Mouse (Mus musculus) hindbrain, embryonic 10.5 days (tissue): ENCODE data around the gene Edem2. TPM values are rescaled to one million over a fixed set of nuclear protein-coding genes. Genes with fewer than 3 reads are reported as not detected.
A peak's percentile ranks its signal among the peaks of the same experiment; 100 is the strongest.

Experiments used
- DNase-seq: peaks from one replicate; pipeline ENCODE4 v3.0.0-alpha.2; 2017; ENCODE audit warnings: low spot score
- H3K27ac ChIP-seq: fragments of 300-500 bp; sonication (generic); 2 replicates; pipeline ENCODE4 v1.5.1; 2016; ENCODE audit warnings: mild to moderate bottlenecking, moderate library complexity
- H3K27me3 ChIP-seq: fragments of 300-500 bp; sonication (generic); 2 replicates; pipeline ENCODE4 v1.6.1; 2016; ENCODE audit warnings: mild to moderate bottlenecking; ENCODE audit not compliant: poor library complexity, insufficient read depth, severe bottlenecking
- H3K36me3 ChIP-seq: fragments of 300-500 bp; sonication (generic); 2 replicates; pipeline ENCODE4 v1.6.1; 2016; ENCODE audit warnings: mild to moderate bottlenecking, moderate library complexity
- H3K4me1 ChIP-seq: fragments of 300-500 bp; sonication (generic); replicated peaks from 2 replicates; pipeline ENCODE4 v1.6.1; 2016; ENCODE audit warnings: mild to moderate bottlenecking
- H3K4me3 ChIP-seq: fragments of 300-500 bp; sonication (generic); 2 replicates; pipeline ENCODE4 v1.5.1; 2016; ENCODE audit warnings: mild to moderate bottlenecking, moderate library complexity
- H3K9me3 ChIP-seq: fragments of 300-500 bp; sonication (generic); 2 replicates; pipeline ENCODE4 v1.6.1; 2016; ENCODE audit warnings: mild to moderate bottlenecking, moderate library complexity
- WGBS: fragments of 180-500 bp; shearing (Covaris S2); methylation state at CpG from one replicate; pipeline ENCODE4 v1.1.7; 2016; 5-methylcytosine and 5-hydroxymethylcytosine counted together
- polyA plus RNA-seq: library from polyadenylated mRNA; unstranded; fragments of >200 nt; fragmentation: Nextera tagmentation; extraction: Ambion mirVana; gene quantifications from 2 replicates; pipeline ENCODE4 v1.2.1, GENCODE M21; 2016

Gene Edem2
- polyA plus RNA-seq, 1 experiment from 2014 or later: 41.1 TPM

DNA sequence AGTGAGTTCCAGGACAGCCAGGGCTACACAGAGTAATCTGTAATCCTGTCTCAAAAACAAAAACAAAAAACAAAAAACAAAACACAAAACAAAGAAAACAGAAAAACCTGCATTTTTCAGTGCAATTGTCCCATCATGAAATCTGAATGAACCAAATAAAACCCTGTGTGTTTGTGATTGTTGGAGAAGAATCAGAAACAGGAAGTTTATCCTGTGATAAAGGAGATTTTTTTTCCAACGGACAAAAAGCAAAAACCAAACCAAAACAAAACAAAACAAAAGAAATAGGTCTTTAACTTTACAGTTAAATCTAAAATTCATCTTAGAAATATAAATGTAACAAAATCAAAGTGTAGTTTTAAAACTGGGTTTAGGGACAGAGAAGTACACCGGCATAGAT lies 34.7 kb downstream of the Edem2 start:
- Histone ChIP-seq H3K9me3 (no peaks in the 10 kb centered on the region), H3K36me3 (no peaks in the 10 kb centered on the region), H3K27ac (no peak overlapping the region), H3K27me3 (no peaks in the 10 kb centered on the region), H3K4me1 (peaks cover 19% of the 10 kb centered on the region), H3K4me3 (no peak overlapping the region)
- no peak for DNase-seq
- WGBS: 79% methylated on average over 2 of the region's 2 CpGs

DNA sequence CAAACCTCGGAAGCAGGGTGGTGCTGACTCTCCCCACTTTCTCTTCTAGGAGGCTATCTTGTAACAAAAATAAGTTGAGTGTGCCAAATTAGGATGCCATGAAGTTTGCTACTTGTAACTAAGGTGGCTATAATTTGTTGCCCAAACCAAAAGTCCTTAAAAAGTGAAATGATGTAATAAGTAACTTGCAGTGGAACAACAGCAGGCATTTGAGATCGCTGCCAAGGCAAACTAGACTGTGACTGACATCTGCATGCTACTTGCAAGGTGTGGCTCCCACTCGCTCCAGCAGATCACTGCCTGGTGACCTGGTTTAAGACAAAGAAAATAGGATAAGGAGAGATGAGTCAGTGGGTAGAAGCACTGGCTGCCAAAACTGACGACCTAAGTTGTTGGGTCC lies 36.1 kb downstream of the Edem2 start:
- peaks cover 24% of the 10 kb centered on the region for H3K4me1 ChIP-seq
- DNase-seq: no peak
- 83% methylated on average over 4 of the region's 4 CpGs for WGBS
- H3K27me3 ChIP-seq: no peaks in the 10 kb centered on the region
- no peaks in the 10 kb centered on the region for H3K36me3 ChIP-seq
- no peak overlapping the region for H3K27ac ChIP-seq
- H3K9me3 ChIP-seq: no peaks in the 10 kb centered on the region
- no peak overlapping the region for H3K4me3 ChIP-seq

GRCm38 (mm10) chr2:155691723-155692493 lies 37.4 kb downstream of the Edem2 start, which contains the start of gene Trpc4ap:
Trpc4ap (minus strand) TSS chr2:155692384.
- peaks cover 10% of the 10 kb centered on the region for H3K36me3 ChIP-seq
- H3K27ac ChIP-seq: peak within 1 kb of the TSS; percentile 94
- H3K4me3 ChIP-seq: peak within 1 kb of the TSS; percentile 88
- no peaks in the 10 kb centered on the region for H3K9me3 ChIP-seq
- DNase-seq: peak; percentile 97
- no peaks in the 10 kb centered on the region for H3K27me3 ChIP-seq
- under 1% methylated on average over 71 of the region's 72 CpGs for WGBS
- H3K4me1 ChIP-seq: peaks cover 24% of the 10 kb centered on the region

DNA sequence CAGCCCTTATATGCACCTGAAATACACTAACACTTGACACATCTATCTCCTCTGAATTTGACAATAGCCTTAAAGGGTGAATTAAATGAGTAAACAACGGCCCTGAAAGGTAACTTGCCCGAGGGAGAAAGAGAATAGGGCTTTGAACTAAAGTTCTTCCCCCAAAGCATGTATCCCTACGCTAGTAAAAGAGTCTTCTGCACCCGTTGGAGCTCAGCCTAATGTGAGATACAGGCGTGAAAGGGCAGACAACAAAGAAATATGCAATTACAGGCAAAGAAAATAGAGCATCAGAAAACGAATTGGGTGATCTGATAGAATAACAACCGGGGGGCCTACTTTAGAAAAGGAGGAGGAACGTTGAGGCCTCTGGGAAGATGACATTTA lies 37.9 kb downstream of the Edem2 start:
- Histone ChIP-seq H3K36me3 (peaks cover 16% of the 10 kb centered on the region), H3K4me3 (peak overlapping the region; percentile 88), H3K9me3 (no peaks in the 10 kb centered on the region), H3K27me3 (no peaks in the 10 kb centered on the region), H3K27ac (peak overlapping the region; percentile 94), H3K4me1 (peaks cover 24% of the 10 kb centered on the region)
- no peak for DNase-seq
- 7% methylated on average over 8 of the region's 8 CpGs for WGBS

GRCm38 (mm10) chr2:155689211-155689610 lies 40.1 kb downstream of the Edem2 start:
- Histone ChIP-seq H3K9me3 (no peaks in the 10 kb centered on the region), H3K4me3 (no peak overlapping the region), H3K27ac (no peak overlapping the region), H3K36me3 (peaks cover 24% of the 10 kb centered on the region), H3K4me1 (peaks cover 24% of the 10 kb centered on the region), H3K27me3 (no peaks in the 10 kb centered on the region)
- 87% methylated on average over 4 of the region's 4 CpGs for WGBS
- no peak for DNase-seq

DNA sequence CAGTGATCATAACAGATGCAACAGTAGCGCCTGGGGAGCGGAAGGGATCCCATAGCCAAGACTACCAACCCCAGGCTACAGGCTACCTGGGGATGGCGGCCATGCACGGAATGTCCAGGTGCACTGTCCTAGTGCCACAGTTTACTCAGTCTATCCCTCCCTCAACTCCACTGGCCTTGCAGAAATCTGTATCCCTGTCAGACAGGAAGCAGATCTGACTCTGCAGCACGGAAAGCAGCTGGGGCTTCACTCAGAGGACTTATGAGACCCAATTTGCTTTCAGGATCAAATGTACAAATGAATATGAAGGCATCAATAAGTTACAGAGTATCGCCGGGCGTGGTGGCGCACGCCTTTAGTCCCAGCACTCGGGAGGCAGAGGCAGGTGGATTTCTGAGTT lies 41.5 kb downstream of the Edem2 start:
- no peak for DNase-seq
- no peak overlapping the region for H3K4me3 ChIP-seq
- no peaks in the 10 kb centered on the region for H3K9me3 ChIP-seq
- H3K27me3 ChIP-seq: no peaks in the 10 kb centered on the region
- peaks cover 29% of the 10 kb centered on the region for H3K36me3 ChIP-seq
- peaks cover 24% of the 10 kb centered on the region for H3K4me1 ChIP-seq
- 96% methylated on average over 11 of the region's 11 CpGs for WGBS
- H3K27ac ChIP-seq: no peak overlapping the region

DNA sequence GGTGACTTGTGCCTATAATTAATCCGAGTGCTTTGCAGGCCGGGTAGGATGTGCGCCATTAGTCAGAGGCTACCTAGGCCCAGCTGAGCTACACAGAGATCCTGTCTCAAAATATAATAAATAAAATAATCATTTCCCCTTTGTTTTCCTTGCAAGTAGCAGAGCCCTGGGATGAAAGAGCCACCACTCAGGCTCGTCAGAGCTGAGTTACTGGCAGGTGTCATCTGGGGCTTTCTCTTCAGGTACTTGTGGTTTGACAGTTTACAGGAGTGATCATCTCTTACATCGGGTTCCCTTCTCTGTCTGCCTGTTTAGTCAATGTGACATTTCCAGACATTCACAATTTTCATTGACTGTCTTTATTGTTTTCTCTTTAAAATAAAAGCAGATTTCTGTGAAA lies 42.7 kb downstream of the Edem2 start:
- Histone ChIP-seq H3K36me3 (peaks cover 29% of the 10 kb centered on the region), H3K27me3 (no peaks in the 10 kb centered on the region), H3K4me3 (no peak overlapping the region), H3K27ac (no peak overlapping the region), H3K4me1 (peaks cover 21% of the 10 kb centered on the region), H3K9me3 (no peaks in the 10 kb centered on the region)
- DNase-seq: no peak
- 89% methylated on average over 5 of the region's 5 CpGs for WGBS

DNA sequence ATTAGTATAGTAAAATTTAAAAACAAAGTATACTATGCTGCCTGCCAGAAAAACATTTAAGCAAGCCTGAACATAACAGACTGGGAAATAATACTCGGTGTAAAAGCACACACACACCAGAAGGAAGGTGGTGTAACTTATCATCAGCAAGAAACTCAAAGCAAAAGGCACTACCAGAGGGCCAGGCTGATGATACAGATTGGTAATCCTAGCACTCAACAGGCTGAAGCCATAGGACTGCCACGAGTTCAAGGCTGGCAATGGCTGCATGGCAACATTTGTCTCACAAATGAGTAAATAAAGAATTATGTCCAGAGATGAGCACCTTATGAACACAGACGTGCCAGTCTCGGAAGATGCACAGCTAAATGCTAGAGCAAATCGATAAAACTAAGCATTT lies 45.5 kb downstream of the Edem2 start:
- no peak overlapping the region for H3K27ac ChIP-seq
- peaks cover 29% of the 10 kb centered on the region for H3K36me3 ChIP-seq
- H3K27me3 ChIP-seq: no peaks in the 10 kb centered on the region
- no peak for DNase-seq
- H3K9me3 ChIP-seq: no peaks in the 10 kb centered on the region
- H3K4me3 ChIP-seq: no peak overlapping the region
- WGBS: 94% methylated on average over 5 of the region's 5 CpGs
- no peaks in the 10 kb centered on the region for H3K4me1 ChIP-seq

GRCm38 (mm10) chr2:155683137-155683536 lies 46.1 kb downstream of the Edem2 start:
- no peak overlapping the region for H3K27ac ChIP-seq
- H3K36me3 ChIP-seq: peaks cover 29% of the 10 kb centered on the region
- no peaks in the 10 kb centered on the region for H3K9me3 ChIP-seq
- no peaks in the 10 kb centered on the region for H3K4me1 ChIP-seq
- H3K27me3 ChIP-seq: no peaks in the 10 kb centered on the region
- no peak overlapping the region for H3K4me3 ChIP-seq
- DNase-seq: no peak
- 72% methylated on average over 3 of the region's 3 CpGs for WGBS

DNA sequence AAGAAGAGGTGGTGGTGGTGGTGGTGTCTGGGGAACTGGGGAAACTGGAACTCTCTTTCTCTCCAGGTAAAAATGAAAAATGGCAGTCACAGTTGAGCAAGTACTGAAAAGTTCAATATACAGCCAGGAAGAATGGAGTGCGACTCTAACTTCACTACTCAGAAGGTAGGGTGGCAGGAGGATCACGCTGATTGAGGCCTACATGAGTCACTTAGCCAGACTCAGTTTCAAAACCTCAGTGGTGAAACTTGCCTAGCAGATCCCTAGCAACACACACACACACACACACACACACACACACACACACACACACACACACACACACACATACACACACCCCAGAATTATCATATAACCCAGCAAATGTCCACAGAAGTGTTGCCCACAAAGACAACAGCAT lies 47.4 kb downstream of the Edem2 start:
- WGBS: 91% methylated on average over 2 of the region's 2 CpGs

DNA sequence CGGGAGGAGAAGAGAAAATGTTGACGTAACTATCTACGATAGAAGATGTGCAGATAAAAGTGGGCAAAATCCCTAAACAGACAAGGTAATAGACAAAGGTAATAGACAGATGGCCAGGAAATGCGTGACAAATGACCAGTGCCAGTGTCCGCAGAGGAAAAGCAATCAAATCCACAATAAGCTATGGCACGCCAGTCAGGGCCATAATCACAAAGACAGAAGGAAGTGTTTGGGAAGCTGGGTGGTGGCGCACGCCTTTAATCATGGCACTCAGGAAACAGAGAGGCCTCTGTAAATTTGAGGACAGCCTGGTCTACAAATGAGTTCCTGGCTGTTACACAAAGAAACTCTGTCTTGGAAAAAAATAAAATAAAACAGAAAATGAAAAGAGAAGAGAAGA lies 48.1 kb downstream of the Edem2 start:
- peaks cover 11% of the 10 kb centered on the region for H3K36me3 ChIP-seq
- DNase-seq: no peak
- no peaks in the 10 kb centered on the region for H3K9me3 ChIP-seq
- H3K27ac ChIP-seq: no peak overlapping the region
- H3K4me3 ChIP-seq: no peak overlapping the region
- H3K27me3 ChIP-seq: no peaks in the 10 kb centered on the region
- H3K4me1 ChIP-seq: no peaks in the 10 kb centered on the region
- WGBS: 80% methylated on average over 8 of the region's 8 CpGs

More for the DNA sequence above, 47.4 kb downstream of the Edem2 start:
- Histone ChIP-seq H3K27ac (no peak overlapping the region), H3K4me1 (no peaks in the 10 kb centered on the region), H3K27me3 (no peaks in the 10 kb centered on the region), H3K9me3 (no peaks in the 10 kb centered on the region), H3K36me3 (peaks cover 18% of the 10 kb centered on the region), H3K4me3 (no peak overlapping the region)
- no peak for DNase-seq

- Histone ChIP-seq H3K4me1 (no peaks in the 10 kb centered on the region), H3K9me3 (no peaks in the 10 kb centered on the region), H3K4me3 (no peak overlapping the region), H3K27ac (no peak overlapping the region), H3K36me3 (peaks cover 7% of the 10 kb centered on the region; the same call in 1 of the 2 replicates), H3K27me3 (no peaks in the 10 kb centered on the region)
- DNase-seq: no peak
- 83% methylated on average over 5 of the region's 5 CpGs for WGBS
Measured at GRCm38 (mm10) chr2:155680591-155680990, 48.7 kb downstream of the Edem2 start.

DNA sequence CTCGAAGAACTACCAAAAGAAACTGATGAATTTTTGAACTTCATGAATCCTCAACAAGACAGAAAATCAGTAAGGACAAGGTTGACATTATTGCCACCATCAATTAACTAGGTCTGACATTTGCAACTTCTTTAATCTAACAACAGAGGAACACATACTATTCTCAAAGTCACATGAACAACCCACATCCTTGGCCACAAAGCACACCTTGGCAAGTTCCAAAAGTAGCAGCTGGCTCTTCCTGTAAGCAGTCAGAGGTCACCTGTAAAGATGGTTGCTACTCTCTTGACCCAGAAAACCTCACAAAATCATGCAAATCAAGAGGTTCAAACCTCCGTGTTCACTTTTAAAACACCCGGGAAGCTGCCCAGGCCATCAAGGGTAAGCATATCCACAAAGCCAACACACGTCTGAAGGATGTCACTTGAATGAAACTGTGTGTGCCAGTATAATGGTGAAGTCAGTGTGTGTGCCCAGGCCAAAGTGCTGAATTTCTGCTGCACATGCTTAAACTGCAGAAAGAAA lies 49.6 kb downstream of the Edem2 start:
- no peak for DNase-seq
- Histone ChIP-seq H3K4me3 (no peak overlapping the region), H3K27ac (no peak overlapping the region), H3K27me3 (no peaks in the 10 kb centered on the region), H3K9me3 (no peaks in the 10 kb centered on the region), H3K36me3 (0 out of 2 replicates have a peak, but pooled peaks cover 5% of the 10 kb centered on the region), H3K4me1 (no peaks in the 10 kb centered on the region)
- 91% methylated on average over 4 of the region's 4 CpGs for WGBS
